Mouse (Mus musculus) brown adipose tissue, adult 24 weeks (tissue): Measurements from ENCODE around the gene Alkbh8. TPM values are rescaled to one million over a fixed set of nuclear protein-coding genes. Genes with fewer than 3 reads are reported as not detected.
"Not testable (repeated sequence)": the region's sequence is repeated elsewhere in the genome, so short reads cannot be mapped to it uniquely, and the experiment has no call there.

Experiments used
- H3K27ac ChIP-seq: fragments of 200-500 bp; replicated peaks from 2 replicates; pipeline ENCODE4 v1.5.1; 2012; ENCODE audit warnings: low read depth, mild to moderate bottlenecking, low read length
- H3K4me1 ChIP-seq: fragments of 200-500 bp; 2 replicates; pipeline ENCODE4 v1.6.1; 2012; ENCODE audit warnings: low read length, mixed read lengths; ENCODE audit not compliant: control insufficient read depth, insufficient read depth, insufficient read length
- H3K4me3 ChIP-seq: fragments of 200-500 bp; 2 replicates; pipeline ENCODE4 v1.5.1; 2012; ENCODE audit warnings: low read depth, mild to moderate bottlenecking, low read length, moderate library complexity; ENCODE audit not compliant: insufficient read depth
- polyA plus RNA-seq: library from polyadenylated mRNA; stranded (reverse); fragments of >200 nt; gene quantifications from 2 replicates; pipeline ENCODE4 v1.2.4, GENCODE M21; 2012; ENCODE audit not compliant: missing spikeins, insufficient read depth, insufficient read length

Alkbh8 gene
- polyA plus RNA-seq, 1 experiment: 5.0 TPM

DNA sequence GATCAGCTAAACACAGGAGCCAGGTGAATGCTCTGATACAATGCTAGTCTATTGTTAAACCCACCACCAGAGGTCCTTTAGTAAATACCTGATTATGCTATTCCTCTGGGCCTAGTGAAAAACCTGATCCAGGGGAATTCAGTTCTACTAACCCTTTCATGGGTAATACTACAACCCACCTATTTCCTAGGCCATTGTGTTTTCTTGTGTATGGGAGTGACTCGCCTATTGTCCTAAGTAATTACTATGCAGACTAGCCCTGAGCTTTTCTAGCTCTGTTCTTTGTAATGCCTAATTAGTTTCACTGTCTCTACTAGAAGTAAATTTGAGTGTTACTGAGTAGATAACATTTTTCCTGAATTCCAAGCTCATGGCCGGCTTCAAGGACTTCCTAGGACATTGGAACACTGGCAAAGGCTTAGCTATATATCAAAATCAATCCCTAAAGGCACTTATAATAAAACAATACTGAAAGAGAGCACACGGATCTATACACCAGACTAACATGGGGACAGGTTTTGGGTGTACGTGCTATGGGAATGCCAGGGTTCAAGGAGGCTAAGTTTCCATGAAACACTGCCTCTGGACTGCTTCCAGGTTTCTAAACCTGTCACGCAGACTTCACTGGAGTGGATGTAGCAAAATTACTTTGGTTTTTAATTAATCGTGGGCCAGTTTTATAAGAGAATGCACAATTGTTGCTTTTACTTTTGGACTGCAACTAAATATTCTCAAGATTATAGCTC, 104.8 kb downstream of the Alkbh8 start:
- not testable (repeated sequence) for H3K4me1 ChIP-seq, H3K27ac ChIP-seq, H3K4me3 ChIP-seq

Other genes with a start within 250 kb of the Alkbh8 start
- gene Cwf19l2, start 68.5 kb downstream of the Alkbh8 start, polyA plus RNA-seq: 9.2 and 10.0 TPM in 2 replicates
- gene Gucy1a2, start 197.6 kb downstream of the Alkbh8 start, polyA plus RNA-seq: 0.91 TPM in 1 of 2 replicates, not detected in the other